Mouse (Mus musculus) stomach, postnatal 0 days (tissue): Measurements from ENCODE around the gene Sec14l1. TPM values are rescaled to one million over a fixed set of nuclear protein-coding genes. Genes with fewer than 3 reads are reported as not detected.

Experiments used
- ATAC-seq: fragments of 200-750 bp; cut with Nextera tagmentation; 2 replicates; pipeline ENCODE4 v1.8.0; 2017; ENCODE audit not compliant: low FRiP score, low TSS enrichment
- DNase-seq: peaks from one replicate; pipeline ENCODE4 v3.0.0-alpha.2; 2016; ENCODE audit warnings: low spot score
- H3K27ac ChIP-seq: fragments of 300-500 bp; sonication (generic); replicated peaks from 2 replicates; pipeline ENCODE4 v1.5.1; 2014; ENCODE audit warnings: mild to moderate bottlenecking, control low read depth
- H3K27me3 ChIP-seq: fragments of 300-500 bp; sonication (generic); 2 replicates; pipeline ENCODE4 v1.6.1; 2014; ENCODE audit warnings: low read length; ENCODE audit not compliant: control insufficient read depth, insufficient read depth
- H3K36me3 ChIP-seq: fragments of 300-500 bp; sonication (generic); 2 replicates; pipeline ENCODE4 v1.6.1; 2014; ENCODE audit warnings: low read length, mixed read lengths; ENCODE audit not compliant: control insufficient read depth, insufficient read depth
- H3K4me1 ChIP-seq: fragments of 300-500 bp; sonication (generic); replicated peaks from 2 replicates; pipeline ENCODE4 v1.6.1; 2014; ENCODE audit warnings: antibody characterized with exemption; ENCODE audit not compliant: control insufficient read depth, insufficient read depth
- H3K4me2 ChIP-seq: fragments of 300-500 bp; sonication (generic); replicated peaks from 2 replicates; pipeline ENCODE4 v1.6.1; 2014; ENCODE audit warnings: low read depth, mild to moderate bottlenecking, control low read depth, moderate library complexity
- H3K4me3 ChIP-seq: fragments of 300-500 bp; sonication (generic); 2 replicates; pipeline ENCODE4 v1.5.1; 2014; ENCODE audit warnings: low read depth, low read length, control low read depth
- H3K9ac ChIP-seq: fragments of 300-500 bp; sonication (generic); 2 replicates; pipeline ENCODE4 v1.6.1; 2014; ENCODE audit warnings: mild to moderate bottlenecking, low read length, control low read depth, mixed read lengths
- H3K9me3 ChIP-seq: fragments of 300-500 bp; sonication (generic); 2 replicates; pipeline ENCODE4 v1.6.1; 2016; ENCODE audit warnings: low read length; ENCODE audit not compliant: control insufficient read depth
- CTCF ChIP-seq: IDR thresholded peaks from 2 replicates; pipeline ENCODE4 v1.5.1; 2016; ENCODE audit warnings: antibody characterized with exemption, low read depth, mild to moderate bottlenecking, moderate library complexity
- EP300 ChIP-seq: optimal IDR thresholded peaks from 2 replicates; pipeline ENCODE3; 2016; ENCODE audit warnings: antibody characterized with exemption
- WGBS: fragments of 180-500 bp; shearing (Covaris S2); extraction: QIAGEN DNeasy Blood & Tissue Kit; methylation state at CpG from one replicate; pipeline ENCODE4 v1.1.7; 2014; 5-methylcytosine and 5-hydroxymethylcytosine counted together
- polyA plus RNA-seq: library from polyadenylated mRNA; unstranded; fragments of >200 nt; fragmentation: Nextera tagmentation; extraction: Ambion mirVana; gene quantifications from 2 replicates; pipeline ENCODE4 v1.2.1, GENCODE M21; 2015

Sec14l1 gene
- polyA plus RNA-seq, 1 experiment from 2014 or later, result 28.4 TPM

DNA sequence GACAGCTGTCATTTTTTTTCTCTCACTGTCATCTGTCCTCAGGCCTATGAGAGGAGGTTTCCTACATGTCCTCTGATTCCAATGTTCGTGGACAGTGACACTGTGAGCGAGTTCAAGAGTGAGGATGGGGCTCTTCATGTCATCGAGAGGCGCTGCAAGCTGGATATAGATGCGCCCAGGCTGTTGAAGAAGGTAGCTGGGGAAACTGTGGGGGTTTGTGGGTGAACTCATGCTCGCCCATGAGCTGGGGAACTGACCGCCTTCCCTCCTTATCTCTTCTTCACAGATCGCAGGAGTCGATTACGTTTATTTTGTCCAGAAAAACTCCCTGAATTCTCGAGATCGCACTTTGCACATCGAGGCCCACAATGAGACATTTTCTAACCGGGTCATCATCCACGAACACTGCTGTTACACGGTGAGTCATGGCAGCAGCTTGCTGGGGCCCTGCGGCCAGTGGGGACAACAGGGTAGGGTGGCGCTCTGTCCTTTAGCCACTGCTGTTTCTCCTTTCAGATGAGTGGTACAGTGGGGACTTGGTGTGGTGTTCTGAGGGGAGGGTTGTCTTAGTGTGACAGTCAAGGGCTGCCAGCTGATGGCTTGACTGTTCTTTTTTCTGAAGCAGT lies 26.5 kb downstream of the Sec14l1 start:
- DNase-seq, result no peak
- ATAC-seq, result no peak
- Histone ChIP-seq H3K4me2 (no peak overlapping the region), H3K36me3 (peaks cover 36% of the 10 kb centered on the region), H3K9ac (no peak overlapping the region), H3K27me3 (no peaks in the 10 kb centered on the region), H3K4me1 (no peaks in the 10 kb centered on the region), H3K4me3 (no peak overlapping the region), H3K9me3 (no peaks in the 10 kb centered on the region), H3K27ac (no peak overlapping the region)
- 87% methylated on average over 18 of the region's 18 CpGs for WGBS
- no peak for TF ChIP-seq EP300
- TF ChIP-seq CTCF, result no peak

DNA sequence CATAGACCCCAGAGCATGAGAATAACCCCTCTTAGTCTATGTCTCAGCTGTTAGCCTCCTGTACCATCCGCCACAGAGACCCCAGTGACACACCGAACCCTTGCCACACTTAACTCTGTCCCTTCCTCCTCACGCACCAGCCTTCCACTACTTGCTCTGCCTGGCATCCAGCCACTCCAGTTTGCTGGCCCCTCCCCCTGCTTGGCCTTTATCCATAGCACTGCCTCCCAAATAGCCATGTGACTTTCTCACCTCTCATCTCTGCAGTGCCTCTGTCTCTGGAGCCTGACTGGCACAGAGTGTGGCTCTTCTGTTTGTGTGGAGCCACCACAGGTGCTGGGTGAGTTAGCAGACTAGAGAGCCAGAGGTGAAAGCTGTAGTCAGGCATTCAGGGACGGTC lies 27.5 kb downstream of the Sec14l1 start:
- Histone ChIP-seq H3K9me3 (no peaks in the 10 kb centered on the region), H3K4me1 (no peaks in the 10 kb centered on the region), H3K4me2 (no peak overlapping the region), H3K27me3 (no peaks in the 10 kb centered on the region), H3K9ac (no peak overlapping the region), H3K27ac (no peak overlapping the region), H3K36me3 (peaks cover 43% of the 10 kb centered on the region), H3K4me3 (no peak overlapping the region)
- DNase-seq (no peak), ATAC-seq (no peak)
- TF ChIP-seq EP300, result no peak
- TF ChIP-seq CTCF, result no peak
- WGBS, result 58% methylated on average over 4 of the region's 4 CpGs

DNA sequence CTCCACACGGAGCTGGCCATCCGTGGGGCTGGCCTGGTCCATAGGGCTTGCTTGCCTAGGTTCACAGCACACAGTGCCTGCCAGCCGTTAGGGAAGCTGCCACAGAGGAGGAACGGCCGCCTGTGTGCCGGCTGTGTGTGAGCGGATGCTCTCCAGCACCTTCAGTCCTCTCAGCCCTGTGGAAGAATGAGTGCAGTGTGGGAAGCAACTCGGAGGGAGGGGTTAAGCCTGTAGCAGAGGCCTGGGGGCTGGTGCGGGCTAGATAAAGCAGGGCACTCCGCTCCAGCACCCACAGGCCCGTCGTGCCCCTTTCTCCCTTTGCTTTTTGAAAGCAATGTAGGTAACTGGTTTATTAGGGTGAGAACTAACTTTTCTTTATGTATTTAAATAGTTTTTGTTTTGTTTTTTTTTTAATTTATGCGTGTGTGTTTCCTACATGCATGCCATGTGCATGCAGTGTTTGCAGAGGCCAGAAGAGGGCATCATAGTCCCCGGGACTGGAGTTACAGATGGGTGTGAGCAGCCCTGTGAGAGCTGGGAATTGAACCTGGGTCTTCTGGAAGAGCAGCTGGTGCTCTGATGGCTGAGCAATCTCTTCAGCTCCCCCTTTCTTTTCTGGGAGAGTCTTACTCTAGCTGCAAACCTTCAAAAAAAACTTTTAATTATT lies 30.6 kb downstream of the Sec14l1 start:
- DNase-seq, result no peak
- Histone ChIP-seq H3K4me1 (no peaks in the 10 kb centered on the region), H3K27me3 (no peaks in the 10 kb centered on the region), H3K9me3 (no peaks in the 10 kb centered on the region), H3K27ac (no peak overlapping the region), H3K36me3 (peaks cover 66% of the 10 kb centered on the region), H3K4me2 (no peak overlapping the region), H3K4me3 (no peak overlapping the region), H3K9ac (no peak overlapping the region)
- WGBS, result 90% methylated on average over 14 of the region's 14 CpGs
- ATAC-seq, result no peak
- no peak for TF ChIP-seq EP300
- TF ChIP-seq CTCF, result peak; percentile 54

DNA sequence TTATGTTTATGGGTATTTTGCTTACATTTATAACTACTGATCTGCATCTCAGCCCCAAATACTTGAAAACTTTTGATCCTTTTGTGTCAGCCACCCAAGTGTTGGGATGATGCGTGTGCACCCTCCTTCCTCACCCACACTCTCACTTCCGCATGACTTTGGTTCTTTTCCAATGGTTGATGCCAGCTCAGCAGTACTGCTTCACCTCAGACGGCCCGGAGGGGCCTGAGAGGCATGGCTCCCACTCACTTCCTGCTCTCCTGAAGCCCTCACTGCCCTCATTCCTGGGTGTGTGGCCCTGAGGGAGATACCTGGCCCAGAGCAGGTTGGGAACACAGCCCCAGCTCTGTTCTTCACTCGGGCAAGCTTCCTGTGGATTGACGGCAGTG lies 31.1 kb downstream of the Sec14l1 start:
- Histone ChIP-seq H3K4me1 (no peaks in the 10 kb centered on the region), H3K9ac (no peak overlapping the region), H3K4me3 (no peak overlapping the region), H3K27ac (no peak overlapping the region), H3K27me3 (no peaks in the 10 kb centered on the region), H3K36me3 (peaks cover 71% of the 10 kb centered on the region), H3K9me3 (no peaks in the 10 kb centered on the region), H3K4me2 (no peak overlapping the region)
- 88% methylated on average over 6 of the region's 6 CpGs for WGBS
- TF ChIP-seq CTCF (no peak), EP300 (no peak)
- ATAC-seq (no peak), DNase-seq (no peak)

DNA sequence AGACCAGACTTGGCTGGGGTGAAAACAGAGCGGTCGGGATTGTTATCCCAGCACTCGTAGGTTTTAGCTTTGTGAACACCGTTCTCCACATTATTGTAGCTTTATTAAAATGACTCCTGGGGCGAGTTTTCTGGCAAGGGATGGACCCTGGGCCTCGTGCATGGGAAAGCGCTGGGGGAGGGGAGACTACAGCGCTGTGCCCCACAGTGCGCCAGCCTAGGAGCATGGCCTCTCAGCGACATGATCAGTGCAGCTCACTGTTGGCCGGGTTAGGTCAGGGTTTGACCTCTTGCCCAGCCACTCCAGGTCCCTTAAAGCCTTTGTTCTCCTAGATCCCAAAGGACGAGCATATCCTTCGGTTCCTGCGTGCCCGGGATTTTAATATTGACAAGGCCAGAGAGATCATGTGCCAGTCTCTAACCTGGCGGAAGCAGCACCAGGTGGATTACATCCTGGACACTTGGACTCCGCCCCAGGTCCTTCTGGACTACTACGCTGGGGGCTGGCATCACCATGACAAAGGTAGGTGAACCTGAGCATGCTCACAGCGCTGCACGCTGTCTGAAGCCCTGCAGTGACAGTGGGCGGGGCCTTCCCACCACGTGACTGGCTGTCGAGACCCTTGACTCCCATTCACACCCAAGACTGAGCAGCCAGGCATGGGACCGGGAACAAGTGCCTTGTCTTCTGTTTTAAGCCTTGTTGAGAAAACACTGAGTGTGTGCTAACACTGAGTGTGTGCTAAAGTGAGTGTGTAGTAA lies 32.0 kb downstream of the Sec14l1 start:
- Histone ChIP-seq H3K27ac (no peak overlapping the region), H3K4me3 (no peak overlapping the region), H3K9me3 (no peaks in the 10 kb centered on the region), H3K36me3 (peaks cover 71% of the 10 kb centered on the region), H3K27me3 (no peaks in the 10 kb centered on the region), H3K4me1 (no peaks in the 10 kb centered on the region), H3K9ac (no peak overlapping the region), H3K4me2 (no peak overlapping the region)
- 71% methylated on average over 24 of the region's 24 CpGs for WGBS
- TF ChIP-seq EP300 (no peak), CTCF (no peak)
- no peak for DNase-seq
- ATAC-seq, result no peak
